Mouse (Mus musculus): ENCODE measurements around the gene Eif2b2.
A peak's percentile ranks its signal among the peaks of the same experiment; 100 is the strongest.

Gene Eif2b2

GRCm38 (mm10) chr12:85252083-85252482, 32.8 kb downstream of the Eif2b2 start:
- DNase-seq (ENCODE audit: low spot score in 2 of 2): no peak

- DNase-seq (ENCODE audit: low spot score in 2 of 2): no peak
These were observed 36.9 kb downstream of the Eif2b2 start for GRCm38 (mm10) chr12:85256074-85256751.

- peak; percentile 50 to 51 for DNase-seq (ENCODE audit: low spot score in 2 of 2)
These were observed 37.8 kb downstream of the Eif2b2 start for GRCm38 (mm10) chr12:85257008-85257639.

GRCm38 (mm10) chr12:85262489-85262888, 43.2 kb downstream of the Eif2b2 start:
- DNase-seq (ENCODE audit: low spot score in 2 of 2): no peak

GRCm38 (mm10) chr12:85263190-85263589, 43.9 kb downstream of the Eif2b2 start:
- DNase-seq (ENCODE audit: low spot score in 2 of 2): no peak

GRCm38 (mm10) chr12:85264531-85264930, 45.2 kb downstream of the Eif2b2 start:
- DNase-seq (ENCODE audit: low spot score in 2 of 2): no peak

- DNase-seq (ENCODE audit: low spot score in 2 of 2): no peak
These were observed 45.7 kb downstream of the Eif2b2 start for GRCm38 (mm10) chr12:85264940-85265339.

GRCm38 (mm10) chr12:85266248-85266647, 47.0 kb downstream of the Eif2b2 start:
- no peak for DNase-seq (ENCODE audit: low spot score in 2 of 2)

- DNase-seq (ENCODE audit: low spot score in 2 of 2): no peak
These were observed 50.5 kb downstream of the Eif2b2 start for GRCm38 (mm10) chr12:85269821-85270220.

- DNase-seq (ENCODE audit: low spot score in 2 of 2): peak; percentile 87 to 88
These were observed 51.0 kb downstream of the Eif2b2 start, which contains the start of gene Mlh3 for GRCm38 (mm10) chr12:85270319-85270718. Gene Mlh3 (minus strand): TSS chr12:85270599.

GRCm38 (mm10) chr12:85271132-85271842, 52.0 kb downstream of the Eif2b2 start:
- DNase-seq (ENCODE audit: low spot score in 2 of 2): no peak

- no peak for DNase-seq (ENCODE audit: low spot score in 2 of 2)
These were observed 52.5 kb downstream of the Eif2b2 start for GRCm38 (mm10) chr12:85271843-85272206.

- DNase-seq (ENCODE audit: low spot score in 2 of 2): no peak
These were observed 54.2 kb downstream of the Eif2b2 start for GRCm38 (mm10) chr12:85273508-85273907.

All from spleen, postnatal 36 days (tissue).